Mouse (Mus musculus) liver, embryonic 14.5 days (tissue): ENCODE data around the gene Poll.

Experiments
- CTCF ChIP-seq: IDR thresholded peaks from 2 replicates; pipeline ENCODE4 v1.5.1; 2016; ENCODE audit warnings: antibody characterized with exemption, low read depth, control low read depth
- EP300 ChIP-seq: IDR thresholded peaks from 2 replicates; pipeline ENCODE4 v1.6.1; 2016; ENCODE audit warnings: antibody characterized with exemption, low read depth

DNA sequence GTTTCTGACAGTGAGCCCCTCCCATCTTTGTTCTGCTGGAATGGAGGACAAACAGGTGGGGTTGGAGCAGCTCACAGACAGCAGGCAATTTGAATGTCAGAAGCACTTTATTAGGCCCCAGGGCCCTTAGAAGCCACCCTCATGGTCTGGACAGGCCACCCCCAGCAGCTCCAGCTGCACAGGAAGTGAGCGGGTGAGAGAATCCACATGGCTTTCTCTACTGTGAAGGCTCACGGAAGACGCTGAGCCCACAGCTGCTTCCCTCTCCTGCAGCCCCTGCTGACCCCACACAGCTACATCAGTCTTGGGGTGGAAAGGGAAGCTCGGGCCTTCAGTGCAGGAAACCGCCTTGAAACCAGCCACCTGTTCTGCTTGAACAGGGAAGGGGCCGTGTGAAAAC is 8.1 kb downstream of the Poll start:
- TF ChIP-seq CTCF, result no peak
- TF ChIP-seq EP300, result no peak
